20 mouse cellular contexts compared by ENCODE assay signal in genomic region chr14:15809083-15809482, GRCm38 (mm10).
"Had no signal": no experiment of that assay in that cellular context is flagged by ENCODE, and none has a peak within 500 bp of the region (broad histone marks: within the 10 kb centered on the region; RNA-seq: fewer than 3 reads in every experiment).

No protein-coding gene starts in this region.

- H3K27ac ChIP-seq: liver, embryonic 15.5 days; lung, embryonic 15.5 days; midbrain, embryonic 13.5 days; neural tube, embryonic 13.5 days; neural tube, embryonic 15.5 days; stomach, embryonic 15.5 days; stomach, postnatal 0 days had no signal

- H3K4me3 ChIP-seq: liver, embryonic 15.5 days; lung, embryonic 15.5 days; megakaryocyte, embryonic 14.5 days; midbrain, embryonic 13.5 days; myocyte; neural tube, embryonic 13.5 days; neural tube, embryonic 15.5 days; stomach, embryonic 15.5 days had no signal

- ATAC-seq: liver, postnatal 0 days; lung, postnatal 0 days; midbrain, embryonic 13.5 days; midbrain, embryonic 16.5 days had no signal

- DNase-seq: liver, postnatal 0 days; lung, adult 2 months; lung, postnatal 14 days; lung, postnatal 36 days; right cerebral cortex, postnatal 14 days; thymus, adult 2 months; thymus, postnatal 25 days; thymus, postnatal 4 days had no signal

- H3K4me2 ChIP-seq: liver, embryonic 15.5 days; lung, embryonic 15.5 days; midbrain, embryonic 11.5 days; midbrain, embryonic 13.5 days; neural tube, embryonic 13.5 days; neural tube, embryonic 15.5 days; stomach, embryonic 15.5 days had no signal

- H3K27me3 ChIP-seq: liver, embryonic 15.5 days; lung, embryonic 15.5 days; megakaryocyte, embryonic 14.5 days; midbrain, embryonic 13.5 days; neural tube, embryonic 13.5 days; neural tube, embryonic 15.5 days; stomach, embryonic 15.5 days had no signal

- H3K36me3 ChIP-seq: liver, embryonic 15.5 days; lung, embryonic 15.5 days; midbrain, embryonic 13.5 days; neural tube, embryonic 13.5 days; neural tube, embryonic 15.5 days; stomach, embryonic 15.5 days had no signal

- H3K9ac ChIP-seq: liver, embryonic 15.5 days; liver, postnatal 0 days; lung, embryonic 15.5 days; midbrain, embryonic 13.5 days; neural tube, embryonic 13.5 days; neural tube, embryonic 15.5 days; stomach, embryonic 15.5 days had no signal

- H3K9me3 ChIP-seq: liver, embryonic 15.5 days; lung, embryonic 15.5 days; midbrain, embryonic 13.5 days; neural tube, embryonic 13.5 days; neural tube, embryonic 15.5 days; stomach, embryonic 15.5 days had no signal

- H3K4me1 ChIP-seq: liver, embryonic 15.5 days; lung, embryonic 15.5 days; megakaryocyte, embryonic 14.5 days; midbrain, embryonic 13.5 days; neural tube, embryonic 13.5 days; neural tube, embryonic 15.5 days; stomach, embryonic 15.5 days had no signal
